Mouse (Mus musculus): Measurements from ENCODE around the gene Mfsd2a. TPM values are rescaled to one million over a fixed set of nuclear protein-coding genes. Genes with fewer than 3 reads are reported as not detected.

The Mfsd2a gene
- polyA plus RNA-seq, 1 experiment from 2014 or later: 3.1 TPM

DNA sequence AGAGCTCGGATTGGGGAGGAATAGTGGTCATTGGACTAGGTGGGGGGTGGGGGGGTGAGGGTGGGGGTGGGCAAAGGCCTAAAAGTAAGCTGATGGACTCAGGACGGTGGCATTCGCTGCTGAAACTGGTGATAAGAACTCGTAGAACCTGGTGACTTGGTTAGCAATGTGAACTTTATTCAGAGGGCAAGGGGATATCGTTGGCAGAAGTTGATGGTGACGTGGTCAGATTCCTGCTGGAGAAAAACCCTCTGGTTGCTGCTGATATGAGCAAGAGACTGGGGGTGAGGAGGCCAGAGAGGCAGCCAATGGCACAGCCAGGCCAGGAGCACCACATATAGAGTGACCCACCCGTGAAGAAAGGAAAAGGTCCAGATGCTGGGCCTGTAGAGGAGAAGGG is 20.2 kb upstream of the Mfsd2a start:
- no peak overlapping the region for H3K4me3 ChIP-seq (ENCODE audit: low read length)
- no peaks in the 10 kb centered on the region for H3K36me3 ChIP-seq (ENCODE audit: insufficient read depth, low read length)
- no peak overlapping the region for H3K27ac ChIP-seq (ENCODE audit: low read length)
- no peak overlapping the region for H3K4me2 ChIP-seq (replicated peaks; ENCODE audit: low read depth, low read length)
- peaks cover 22% of the 10 kb centered on the region for H3K4me1 ChIP-seq (ENCODE audit: insufficient read depth, low read length)
- H3K9ac ChIP-seq (replicated peaks; ENCODE audit: low read length): no peak overlapping the region
- H3K9me3 ChIP-seq (ENCODE audit: low read length): no peaks in the 10 kb centered on the region
- 67% methylated on average over 7 of the region's 7 CpGs for WGBS
- no peak for ATAC-seq (ENCODE audit: low FRiP score, low TSS enrichment)
- H3K27me3 ChIP-seq (ENCODE audit: insufficient read depth, low read length): peaks cover 14% of the 10 kb centered on the region

DNA sequence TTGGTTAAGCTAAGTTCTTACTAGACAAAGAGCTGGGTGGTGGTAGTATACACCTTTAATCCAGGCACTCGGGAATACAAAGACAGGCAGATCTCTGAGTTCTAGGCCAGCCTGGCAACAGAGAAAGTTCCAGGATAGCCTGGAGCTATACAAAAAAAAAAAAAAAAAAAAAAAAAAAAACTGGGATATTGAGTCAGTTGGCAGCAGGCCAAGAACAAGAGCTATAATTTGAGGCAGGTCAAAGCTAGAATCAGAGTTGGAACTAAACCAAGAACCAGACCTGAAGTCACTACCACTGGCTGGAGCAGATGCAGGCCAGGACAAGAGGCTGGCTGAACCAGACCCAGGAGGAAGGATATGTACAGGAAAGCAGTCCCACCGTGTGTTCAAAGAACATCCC is 19.7 kb upstream of the Mfsd2a start:
- H3K27ac ChIP-seq (ENCODE audit: low read length): no peak overlapping the region
- H3K27me3 ChIP-seq (ENCODE audit: insufficient read depth, low read length): peaks cover 14% of the 10 kb centered on the region
- ATAC-seq (ENCODE audit: low FRiP score, low TSS enrichment): no peak
- H3K4me3 ChIP-seq (ENCODE audit: low read length): no peak overlapping the region
- peaks cover 22% of the 10 kb centered on the region for H3K4me1 ChIP-seq (ENCODE audit: insufficient read depth, low read length)
- no peaks in the 10 kb centered on the region for H3K9me3 ChIP-seq (ENCODE audit: low read length)
- H3K36me3 ChIP-seq (ENCODE audit: insufficient read depth, low read length): no peaks in the 10 kb centered on the region
- 60% methylated on average over 2 of the region's 2 CpGs for WGBS
- H3K4me2 ChIP-seq (replicated peaks; ENCODE audit: low read depth, low read length): no peak overlapping the region
- no peak overlapping the region for H3K9ac ChIP-seq (replicated peaks; ENCODE audit: low read length)

DNA sequence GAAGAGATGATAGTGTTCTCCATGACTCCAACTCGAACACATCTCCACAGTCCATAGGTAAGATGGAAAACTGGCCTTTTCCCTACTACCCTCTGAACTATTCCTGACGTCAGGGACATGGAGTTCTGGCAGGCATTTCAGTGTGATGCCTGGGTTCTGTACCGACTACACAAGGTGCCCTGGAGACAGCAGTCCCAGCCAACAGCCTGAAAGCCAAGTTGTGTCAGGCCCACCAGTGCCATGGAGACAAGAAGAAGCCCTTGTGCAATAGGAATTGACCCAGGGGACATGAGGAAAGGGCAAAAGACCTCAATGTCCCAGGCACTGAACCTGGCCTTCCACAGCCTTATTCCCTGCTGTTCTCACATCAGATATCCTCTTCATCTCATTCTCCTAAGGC is 18.8 kb upstream of the Mfsd2a start:
- Histone ChIP-seq H3K36me3 (ENCODE audit: insufficient read depth, low read length) (no peaks in the 10 kb centered on the region), H3K4me1 (ENCODE audit: insufficient read depth, low read length) (peaks cover 26% of the 10 kb centered on the region), H3K27ac (ENCODE audit: low read length) (no peak overlapping the region), H3K9me3 (ENCODE audit: low read length) (no peaks in the 10 kb centered on the region), H3K4me3 (ENCODE audit: low read length) (no peak overlapping the region), H3K4me2 (replicated peaks; ENCODE audit: low read depth, low read length) (no peak overlapping the region), H3K9ac (replicated peaks; ENCODE audit: low read length) (no peak overlapping the region), H3K27me3 (ENCODE audit: insufficient read depth, low read length) (peaks cover 14% of the 10 kb centered on the region)
- WGBS: 95% methylated on average over 3 of the region's 3 CpGs
- no peak for ATAC-seq (ENCODE audit: low FRiP score, low TSS enrichment)

DNA sequence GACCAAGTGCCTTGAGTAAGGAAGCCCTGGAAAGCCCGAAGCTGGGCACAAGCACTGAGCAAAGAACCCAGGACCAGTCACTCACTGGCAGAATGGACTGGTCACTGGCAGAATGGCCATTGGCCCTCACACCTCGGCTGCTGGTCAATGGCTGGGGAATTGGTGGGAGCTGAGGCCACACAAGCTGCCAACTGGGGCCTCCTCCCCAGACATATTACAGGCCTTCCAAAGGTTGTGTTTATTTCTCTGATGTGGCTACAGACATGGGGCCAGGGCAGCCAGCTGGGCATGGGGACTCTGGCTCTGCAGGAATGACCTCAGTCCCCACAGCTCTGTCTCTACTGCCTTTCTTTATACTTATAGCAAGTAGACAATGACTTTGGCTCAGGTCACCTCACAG is 17.9 kb upstream of the Mfsd2a start:
- no peak for ATAC-seq (ENCODE audit: low FRiP score, low TSS enrichment)
- Histone ChIP-seq H3K4me2 (replicated peaks; ENCODE audit: low read depth, low read length) (no peak overlapping the region), H3K4me3 (ENCODE audit: low read length) (no peak overlapping the region), H3K4me1 (ENCODE audit: insufficient read depth, low read length) (peaks cover 29% of the 10 kb centered on the region), H3K9ac (replicated peaks; ENCODE audit: low read length) (no peak overlapping the region), H3K27me3 (ENCODE audit: insufficient read depth, low read length) (peaks cover 11% of the 10 kb centered on the region), H3K9me3 (ENCODE audit: low read length) (no peaks in the 10 kb centered on the region), H3K27ac (ENCODE audit: low read length) (no peak overlapping the region), H3K36me3 (ENCODE audit: insufficient read depth, low read length) (no peaks in the 10 kb centered on the region)
- WGBS: 66% methylated on average over 2 of the region's 2 CpGs

DNA sequence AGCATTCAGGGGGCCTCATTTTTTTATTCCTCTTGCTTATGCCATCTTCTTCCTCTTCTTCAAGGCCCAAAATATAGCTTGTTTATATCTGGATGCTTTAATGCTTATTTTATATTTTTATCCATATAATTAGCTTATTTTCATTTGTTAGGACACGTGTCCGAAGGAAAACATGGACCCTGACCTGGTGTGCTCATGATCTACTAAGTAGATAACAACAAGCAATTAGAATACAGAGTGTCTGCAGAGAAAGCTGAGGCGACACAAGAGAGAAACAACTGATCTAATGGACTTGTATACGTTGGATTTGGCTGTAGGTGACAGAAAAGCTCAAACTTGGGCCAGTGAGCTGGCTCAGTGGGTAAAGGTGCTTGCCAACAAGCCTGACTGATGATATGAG is 15.9 kb upstream of the Mfsd2a start:
- Histone ChIP-seq H3K27ac (ENCODE audit: low read length) (no peak overlapping the region), H3K9me3 (ENCODE audit: low read length) (no peaks in the 10 kb centered on the region), H3K9ac (replicated peaks; ENCODE audit: low read length) (no peak overlapping the region), H3K4me2 (replicated peaks; ENCODE audit: low read depth, low read length) (no peak overlapping the region), H3K4me3 (ENCODE audit: low read length) (no peak overlapping the region), H3K4me1 (ENCODE audit: insufficient read depth, low read length) (peaks cover 14% of the 10 kb centered on the region), H3K27me3 (ENCODE audit: insufficient read depth, low read length) (peaks cover 2% of the 10 kb centered on the region; the same call in 1 of the 2 replicates), H3K36me3 (ENCODE audit: insufficient read depth, low read length) (no peaks in the 10 kb centered on the region)
- ATAC-seq (ENCODE audit: low FRiP score, low TSS enrichment): no peak
- 72% methylated on average over 4 of the region's 4 CpGs for WGBS

DNA sequence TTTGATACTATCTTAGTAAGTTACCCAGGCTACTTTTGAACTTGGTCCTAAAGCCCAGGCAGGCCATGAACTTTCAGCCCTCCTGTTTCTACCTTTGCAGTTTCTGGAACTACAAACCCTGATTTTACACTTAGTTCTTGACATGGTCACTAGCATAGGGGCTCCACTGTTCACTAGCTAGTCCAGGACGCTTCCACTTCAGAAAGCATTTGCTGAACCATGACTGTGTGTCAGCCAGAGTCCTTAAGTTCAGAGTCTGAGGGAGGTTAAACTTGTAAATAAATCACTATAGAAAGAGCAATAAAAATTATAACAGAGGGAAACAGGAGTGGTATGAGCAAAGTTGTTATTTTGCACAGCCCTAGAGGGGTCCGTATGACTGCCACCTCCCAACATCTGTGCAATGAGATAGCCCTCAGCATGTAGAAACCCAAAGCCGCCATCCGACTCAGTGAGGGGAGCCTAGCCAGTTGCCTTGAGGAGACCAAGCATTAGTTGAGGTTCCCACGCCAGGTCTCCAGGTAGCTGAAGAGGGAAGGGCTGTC is 14.1 kb upstream of the Mfsd2a start:
- H3K27ac ChIP-seq (ENCODE audit: low read length): 0 out of 2 replicates have a peak overlapping the region, but pooled peaks have one; percentile 9
- WGBS: 51% methylated on average over 5 of the region's 5 CpGs
- no peak overlapping the region for H3K9ac ChIP-seq (replicated peaks; ENCODE audit: low read length)
- no peaks in the 10 kb centered on the region for H3K36me3 ChIP-seq (ENCODE audit: insufficient read depth, low read length)
- peak; percentile 84 for ATAC-seq (ENCODE audit: low FRiP score, low TSS enrichment)
- H3K4me1 ChIP-seq (ENCODE audit: insufficient read depth, low read length): peaks cover 7% of the 10 kb centered on the region; the same call in 1 of the 2 replicates
- H3K9me3 ChIP-seq (ENCODE audit: low read length): no peaks in the 10 kb centered on the region
- no peaks in the 10 kb centered on the region for H3K27me3 ChIP-seq (ENCODE audit: insufficient read depth, low read length)
- H3K4me2 ChIP-seq (replicated peaks; ENCODE audit: low read depth, low read length): no peak overlapping the region
- H3K4me3 ChIP-seq (ENCODE audit: low read length): no peak overlapping the region

DNA sequence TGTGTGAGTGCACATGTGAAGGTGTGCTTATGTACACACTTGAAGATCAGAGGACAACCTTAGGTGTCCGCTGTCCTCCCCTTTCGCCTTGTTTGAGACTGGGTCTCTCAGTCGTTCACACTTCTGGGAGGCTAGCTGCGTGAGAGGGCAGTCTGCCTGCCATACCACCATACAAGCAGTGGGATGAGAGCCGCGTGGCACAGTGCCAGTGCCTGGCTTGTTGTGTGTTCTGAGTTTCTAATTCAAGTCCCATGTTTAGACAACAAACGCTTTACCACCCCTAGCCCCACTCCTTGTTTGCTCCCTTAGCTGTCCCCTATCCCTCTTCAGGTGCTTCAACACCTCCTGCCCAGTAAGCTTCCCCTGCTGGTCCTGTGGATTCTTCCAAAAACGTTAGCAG is 11.1 kb upstream of the Mfsd2a start:
- Histone ChIP-seq H3K27me3 (ENCODE audit: insufficient read depth, low read length) (no peaks in the 10 kb centered on the region), H3K27ac (ENCODE audit: low read length) (no peak overlapping the region), H3K4me3 (ENCODE audit: low read length) (no peak overlapping the region), H3K36me3 (ENCODE audit: insufficient read depth, low read length) (no peaks in the 10 kb centered on the region), H3K9me3 (ENCODE audit: low read length) (no peaks in the 10 kb centered on the region), H3K9ac (replicated peaks; ENCODE audit: low read length) (no peak overlapping the region), H3K4me2 (replicated peaks; ENCODE audit: low read depth, low read length) (no peak overlapping the region), H3K4me1 (ENCODE audit: insufficient read depth, low read length) (peaks cover 7% of the 10 kb centered on the region; the same call in 1 of the 2 replicates)
- 63% methylated on average over 8 of the region's 8 CpGs for WGBS
- no peak for ATAC-seq (ENCODE audit: low FRiP score, low TSS enrichment)

DNA sequence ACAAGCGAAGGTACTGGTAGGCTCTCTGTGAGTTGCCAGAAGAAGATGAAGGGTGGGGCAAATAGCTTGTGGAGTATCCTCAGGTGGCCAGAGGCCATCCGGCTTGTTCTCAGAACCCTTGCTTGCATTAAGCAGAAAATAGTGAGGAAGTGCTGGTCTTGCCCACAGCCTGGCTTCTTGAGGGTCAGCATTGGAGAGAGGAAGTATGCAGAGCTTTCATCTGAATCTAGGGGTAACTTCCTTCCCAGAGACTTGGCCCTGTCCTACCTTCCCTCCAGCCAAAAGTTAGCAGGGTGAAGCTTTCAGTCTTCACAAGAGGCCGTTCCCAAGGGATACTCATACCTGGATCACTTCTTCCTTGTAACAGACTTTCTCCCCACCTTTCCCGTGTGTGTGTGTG is 10.7 kb upstream of the Mfsd2a start:
- peaks cover 7% of the 10 kb centered on the region; the same call in 1 of the 2 replicates for H3K4me1 ChIP-seq (ENCODE audit: insufficient read depth, low read length)
- H3K9me3 ChIP-seq (ENCODE audit: low read length): no peaks in the 10 kb centered on the region
- H3K9ac ChIP-seq (replicated peaks; ENCODE audit: low read length): no peak overlapping the region
- H3K4me3 ChIP-seq (ENCODE audit: low read length): no peak overlapping the region
- no peak overlapping the region for H3K27ac ChIP-seq (ENCODE audit: low read length)
- 83% methylated on average over 4 of the region's 4 CpGs for WGBS
- no peaks in the 10 kb centered on the region for H3K36me3 ChIP-seq (ENCODE audit: insufficient read depth, low read length)
- H3K4me2 ChIP-seq (replicated peaks; ENCODE audit: low read depth, low read length): no peak overlapping the region
- ATAC-seq (ENCODE audit: low FRiP score, low TSS enrichment): no peak
- H3K27me3 ChIP-seq (ENCODE audit: insufficient read depth, low read length): no peaks in the 10 kb centered on the region

DNA sequence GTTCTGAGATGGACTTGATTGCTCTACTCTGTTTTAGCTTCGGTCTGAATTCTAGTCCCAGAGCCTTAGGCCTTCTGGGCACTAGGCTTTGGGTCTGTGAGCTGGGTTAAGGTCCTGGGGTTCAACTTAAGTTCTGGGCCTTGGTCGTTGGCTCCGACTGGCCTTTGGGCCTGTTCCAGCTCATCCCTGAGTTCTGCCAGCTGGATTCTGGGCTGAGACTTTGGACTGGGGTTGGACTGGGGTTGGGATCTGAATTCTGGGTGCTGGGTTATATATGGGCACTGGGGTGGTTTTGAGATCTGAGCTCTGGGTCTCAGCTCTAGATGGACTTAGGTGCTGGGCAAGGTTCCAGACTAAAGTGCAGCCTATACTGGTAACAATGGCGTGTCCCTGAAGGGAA is 10.2 kb upstream of the Mfsd2a start:
- 78% methylated on average over 4 of the region's 4 CpGs for WGBS
- Histone ChIP-seq H3K4me2 (replicated peaks; ENCODE audit: low read depth, low read length) (no peak overlapping the region), H3K36me3 (ENCODE audit: insufficient read depth, low read length) (no peaks in the 10 kb centered on the region), H3K4me1 (ENCODE audit: insufficient read depth, low read length) (peaks cover 7% of the 10 kb centered on the region; the same call in 1 of the 2 replicates), H3K27ac (ENCODE audit: low read length) (no peak overlapping the region), H3K4me3 (ENCODE audit: low read length) (no peak overlapping the region), H3K9ac (replicated peaks; ENCODE audit: low read length) (no peak overlapping the region), H3K27me3 (ENCODE audit: insufficient read depth, low read length) (no peaks in the 10 kb centered on the region), H3K9me3 (ENCODE audit: low read length) (no peaks in the 10 kb centered on the region)
- no peak for ATAC-seq (ENCODE audit: low FRiP score, low TSS enrichment)

DNA sequence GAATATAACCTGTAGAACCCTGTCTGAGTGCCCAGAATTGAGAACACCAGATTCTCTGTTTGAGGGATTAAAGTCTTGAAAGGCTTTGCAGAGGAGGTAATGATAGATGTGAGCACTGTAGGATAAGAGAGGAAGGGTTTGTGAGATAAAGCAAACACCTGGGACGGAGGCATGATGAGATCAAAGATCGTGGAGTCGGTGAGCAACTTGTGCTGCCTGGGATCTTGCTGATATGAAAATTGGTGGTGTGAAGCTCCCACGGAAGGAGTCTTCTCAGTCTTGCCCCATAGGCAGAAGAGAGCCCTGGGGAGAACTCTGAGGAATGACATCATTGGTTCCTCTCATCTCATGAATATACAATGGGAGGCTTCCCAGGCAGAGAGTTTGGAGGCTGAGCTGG is 7.1 kb upstream of the Mfsd2a start:
- Histone ChIP-seq H3K4me3 (ENCODE audit: low read length) (no peak overlapping the region), H3K9ac (replicated peaks; ENCODE audit: low read length) (no peak overlapping the region), H3K4me2 (replicated peaks; ENCODE audit: low read depth, low read length) (no peak overlapping the region), H3K9me3 (ENCODE audit: low read length) (no peaks in the 10 kb centered on the region), H3K4me1 (ENCODE audit: insufficient read depth, low read length) (no peaks in the 10 kb centered on the region), H3K36me3 (ENCODE audit: insufficient read depth, low read length) (no peaks in the 10 kb centered on the region), H3K27me3 (ENCODE audit: insufficient read depth, low read length) (no peaks in the 10 kb centered on the region), H3K27ac (ENCODE audit: low read length) (no peak overlapping the region)
- WGBS: 95% methylated on average over 4 of the region's 4 CpGs
- no peak for ATAC-seq (ENCODE audit: low FRiP score, low TSS enrichment)

All from kidney, embryonic 16.5 days (tissue).